Mouse (Mus musculus): ENCODE measurements around the gene Wfdc5.

DNA sequence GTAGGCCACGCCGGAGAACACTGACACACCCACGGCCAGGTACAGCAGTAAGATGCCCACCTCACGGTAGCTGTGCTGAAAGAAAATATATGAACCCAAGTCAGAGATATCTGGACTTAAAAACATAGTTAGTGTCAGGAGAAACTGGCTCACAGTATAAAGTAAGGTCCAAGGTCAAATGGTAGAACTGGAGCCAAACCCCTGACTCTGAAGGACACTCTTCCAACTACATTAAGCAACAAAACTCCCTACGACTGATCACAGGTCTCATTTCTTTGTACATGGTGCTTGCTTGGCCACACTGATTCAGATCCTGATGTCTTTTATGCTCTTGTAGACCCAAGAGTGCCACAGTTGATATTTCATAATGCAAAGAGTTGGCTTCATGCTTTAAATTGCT lies 17.6 kb downstream of the Wfdc5 start:
- TF ChIP-seq POLR2A (IDR thresholded peaks at IDR 0.05; ENCODE audit: insufficient read length, low read depth) (no peak), REST (IDR thresholded peaks at IDR 0.05; ENCODE audit: insufficient read depth, insufficient read length) (no peak), MYOD1 (IDR thresholded peaks at IDR 0.05; ENCODE audit: control insufficient read depth in 1 of 3, insufficient read length in 2 of 3, low read depth in 2 of 3) (no peak), USF1 (IDR thresholded peaks at IDR 0.05; ENCODE audit: low read depth) (no peak)
